Mouse (Mus musculus): ENCODE data around the gene Tas2r123. TPM values are rescaled to one million over a fixed set of nuclear protein-coding genes. Genes with fewer than 3 reads are reported as not detected.

The Tas2r123 gene
- polyA plus RNA-seq (2012; rRNA removed), result not detected in 2 replicates

DNA sequence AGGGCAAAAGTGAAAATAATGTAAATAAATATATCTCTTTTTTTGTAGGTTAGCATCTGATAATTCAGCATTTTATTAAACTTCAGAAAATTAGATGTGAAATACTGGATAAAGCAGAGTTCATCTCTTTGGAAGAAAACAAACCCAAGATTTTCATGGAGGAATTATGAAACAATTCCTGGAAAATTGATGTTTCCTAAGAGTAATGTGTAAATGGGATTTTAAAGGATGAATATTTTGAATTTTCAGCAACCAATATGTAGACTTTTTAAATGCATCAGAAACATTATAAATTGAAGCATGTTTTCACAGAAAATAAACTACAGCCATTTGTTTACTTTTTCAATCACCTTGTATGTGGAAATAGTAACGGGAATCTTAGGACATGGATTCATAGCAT, at the start of gene Tas2r123:
Gene Tas2r123 (plus strand): TSS at position 301 of the 400 bp plus-strand sequence.

GRCm38 (mm10) chr6:132802518-132802917, 44.4 kb upstream of the Tas2r123 start, which contains the start of gene Tas2r117:
TSS of gene Tas2r117 (plus strand) at chr6:132802818.

GRCm38 (mm10) chr6:132855138-132855537, 8.2 kb downstream of the Tas2r123 start, which contains the start of gene Tas2r116:
TSS of gene Tas2r116 (plus strand) at chr6:132855438.

DNA sequence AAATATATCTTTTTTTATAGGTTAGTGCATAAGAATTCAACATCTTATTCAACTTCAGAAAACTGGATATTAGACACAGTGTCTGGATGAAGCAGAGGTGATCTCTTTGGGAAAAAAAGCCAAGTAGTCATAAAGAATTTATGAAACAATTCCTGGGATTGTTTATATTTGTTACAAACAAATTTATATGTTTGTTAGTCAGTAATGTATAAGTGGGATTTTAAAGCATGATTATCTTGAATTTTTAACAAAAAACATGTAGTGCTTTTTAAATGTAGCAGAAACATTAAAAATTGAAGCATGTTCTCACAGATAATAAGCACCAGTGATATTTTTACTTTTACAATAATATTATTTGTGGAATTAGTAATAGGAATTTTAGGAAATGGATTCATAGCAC, 20.8 kb downstream of the Tas2r123 start, which contains the start of gene Tas2r110:
Gene Tas2r110 (plus strand): TSS at position 301 of the 400 bp plus-strand sequence.

GRCm38 (mm10) chr6:132892711-132893110, 45.8 kb downstream of the Tas2r123 start, which contains the start of gene Tas2r113:
TSS of gene Tas2r113 (plus strand) at chr6:132893011.

Other genes starting within 250 kb of the Tas2r123 start
- gene A630073D07Rik, start 195.6 kb upstream of the Tas2r123 start, polyA plus RNA-seq (2012; rRNA removed), result not detected in 2 replicates
- not detected in 2 replicates for gene Tas2r120, start 190.2 kb upstream of the Tas2r123 start, polyA plus RNA-seq (2012; rRNA removed)
- not detected in 2 replicates for gene Tas2r121, start 146.1 kb upstream of the Tas2r123 start, polyA plus RNA-seq (2012; rRNA removed)
- gene Tas2r122, start 135.2 kb upstream of the Tas2r123 start, polyA plus RNA-seq (2012; rRNA removed), result not detected in 2 replicates
- not detected in 2 replicates for gene Tas2r115, start 109.1 kb upstream of the Tas2r123 start, polyA plus RNA-seq (2012; rRNA removed)
- gene Tas2r124, start 92.4 kb upstream of the Tas2r123 start, polyA plus RNA-seq (2012; rRNA removed), result not detected in 2 replicates
- not detected in 2 replicates for gene Tas2r102, start 85.0 kb upstream of the Tas2r123 start, polyA plus RNA-seq (2012; rRNA removed)
- gene Tas2r136, start 69.0 kb upstream of the Tas2r123 start, polyA plus RNA-seq (2012; rRNA removed), result not detected in 2 replicates
- gene Tas2r117, start 44.3 kb upstream of the Tas2r123 start, polyA plus RNA-seq (2012; rRNA removed), result not detected in 2 replicates
- gene Tas2r116, start 8.3 kb downstream of the Tas2r123 start, polyA plus RNA-seq (2012; rRNA removed), result not detected in 2 replicates
- gene Tas2r110, start 20.9 kb downstream of the Tas2r123 start, polyA plus RNA-seq (2012; rRNA removed), result not detected in 2 replicates
- gene Tas2r113, start 45.9 kb downstream of the Tas2r123 start, polyA plus RNA-seq (2012; rRNA removed), result not detected in 2 replicates
- gene Tas2r125, start 62.5 kb downstream of the Tas2r123 start, polyA plus RNA-seq (2012; rRNA removed), result not detected in 2 replicates
- gene Tas2r129, start 104.0 kb downstream of the Tas2r123 start, polyA plus RNA-seq (2012; rRNA removed), result not detected in 2 replicates
- not detected in 2 replicates for gene Tas2r131, start 110.8 kb downstream of the Tas2r123 start, polyA plus RNA-seq (2012; rRNA removed)
- not detected in 2 replicates for gene Tas2r109, start 133.8 kb downstream of the Tas2r123 start, polyA plus RNA-seq (2012; rRNA removed)
- gene Tas2r103, start 190.0 kb downstream of the Tas2r123 start, polyA plus RNA-seq (2012; rRNA removed), result not detected in 2 replicates
- not detected in 2 replicates for gene Tas2r140, start 208.7 kb downstream of the Tas2r123 start, polyA plus RNA-seq (2012; rRNA removed)